Mouse (Mus musculus) lung, postnatal 10 days (tissue): ENCODE results near the gene Zkscan6.

Experiments
- DNase-seq: peaks from one replicate; pipeline ENCODE4 v3.0.0; 2021

Zkscan6 gene

DNA sequence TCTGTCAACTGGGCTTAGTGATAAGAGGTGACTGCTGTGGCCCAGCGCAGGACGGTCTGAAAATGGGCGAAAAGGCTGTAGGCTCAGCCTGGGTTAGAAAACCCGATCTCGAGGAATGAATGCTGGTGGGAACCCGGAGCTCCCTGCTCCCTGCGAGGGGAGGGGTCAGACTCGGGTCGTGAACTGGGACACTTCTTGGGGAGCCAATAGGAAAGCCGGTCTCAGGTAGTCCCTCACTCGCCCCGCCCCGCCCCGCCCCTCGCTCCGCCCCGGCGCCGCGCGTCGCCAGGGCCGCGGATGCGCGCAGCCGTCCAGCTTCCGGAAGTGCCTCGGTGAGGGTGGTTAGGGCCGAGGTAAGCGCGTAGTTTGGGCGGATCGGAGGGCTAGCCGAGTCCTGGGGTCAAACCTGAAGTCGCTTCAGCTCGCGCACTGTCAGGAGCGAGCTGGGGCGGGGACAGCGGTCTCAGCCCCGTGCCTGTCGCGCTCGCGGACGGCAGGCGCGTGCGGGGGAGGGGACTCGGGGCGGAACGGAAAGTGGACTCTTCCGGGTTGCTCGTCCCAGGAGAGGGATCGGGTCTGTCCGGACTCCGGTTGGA lies at the start of gene Zkscan6:
TSS of gene Zkscan6 (plus strand) at position 267 of the 596 bp plus-strand sequence.
- peak; percentile 93 for DNase-seq

DNA sequence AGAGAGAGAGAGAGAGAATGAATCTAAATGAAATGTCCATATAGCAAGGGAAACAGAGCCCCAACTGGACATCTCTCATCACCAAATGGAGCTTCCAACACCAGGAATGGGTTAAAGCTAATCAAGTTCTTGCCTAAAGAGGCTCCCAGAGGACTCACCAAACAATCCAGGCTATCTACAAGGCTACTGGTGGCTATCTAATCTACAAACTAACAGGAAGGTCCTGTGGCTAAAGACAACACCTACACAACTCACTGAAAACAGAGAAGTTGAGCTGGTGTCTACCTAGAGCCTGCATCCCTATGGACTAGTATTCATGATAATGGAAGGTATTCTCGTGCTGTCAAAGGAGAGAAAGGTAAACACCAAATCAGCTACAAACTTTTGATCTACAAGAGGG lies 47.6 kb upstream of the Zkscan6 start:
- no peak for DNase-seq

DNA sequence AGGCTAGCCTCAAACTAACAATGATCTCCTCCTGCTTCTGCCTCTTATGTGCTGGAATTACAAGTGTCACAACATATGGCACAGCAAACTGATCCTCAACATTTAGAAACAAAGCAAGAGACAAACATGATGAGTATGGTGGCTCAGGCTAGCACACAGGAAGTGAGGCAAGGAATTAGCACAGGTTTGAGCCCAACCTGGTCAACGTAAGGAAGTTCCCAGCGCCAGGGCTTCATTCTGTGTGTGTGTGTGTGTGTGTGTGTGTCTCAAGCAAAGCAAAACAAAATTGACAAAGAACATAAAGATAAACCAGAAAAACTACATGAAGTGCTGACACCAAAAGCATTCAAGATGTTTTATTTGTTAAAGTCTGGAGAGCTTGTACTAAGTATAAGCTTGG lies 46.1 kb upstream of the Zkscan6 start:
- DNase-seq, result no peak

DNA sequence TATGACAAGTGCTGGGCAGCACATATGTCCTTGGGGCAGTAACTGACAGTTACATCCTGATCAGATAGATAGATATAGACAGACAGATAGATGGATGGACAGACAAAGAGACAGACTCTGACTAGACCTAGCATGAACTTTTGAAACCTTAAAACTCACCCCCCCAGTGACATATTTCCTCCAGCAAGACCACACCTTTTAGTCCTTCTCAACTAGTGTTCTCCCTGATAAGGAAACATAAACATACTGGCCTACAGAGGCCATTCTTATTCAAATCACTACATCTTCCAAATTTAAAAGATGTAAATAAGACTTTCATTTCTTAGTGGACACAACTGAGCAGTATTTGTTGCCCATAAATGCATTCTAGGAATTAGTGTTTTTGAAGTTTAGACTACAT lies 38.5 kb upstream of the Zkscan6 start:
- no peak for DNase-seq

DNA sequence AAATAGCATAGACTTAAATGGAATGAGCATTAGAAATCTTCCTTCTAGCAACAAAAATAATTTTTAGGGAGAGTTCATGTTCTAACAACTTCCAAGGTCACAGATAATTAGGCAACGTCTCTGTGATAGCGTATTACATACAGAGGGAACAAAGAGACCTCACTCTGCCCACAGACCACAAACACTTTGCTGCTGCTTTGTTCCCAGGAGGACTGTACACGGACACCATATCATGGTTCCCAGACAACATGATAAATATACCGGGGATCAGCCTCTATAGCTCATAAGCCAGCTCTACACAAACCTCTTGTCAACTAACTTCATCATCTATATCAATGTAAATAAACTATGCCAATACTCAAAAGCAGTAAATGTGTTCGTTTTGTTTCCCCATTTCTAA lies 37.0 kb upstream of the Zkscan6 start:
- no peak for DNase-seq

DNA sequence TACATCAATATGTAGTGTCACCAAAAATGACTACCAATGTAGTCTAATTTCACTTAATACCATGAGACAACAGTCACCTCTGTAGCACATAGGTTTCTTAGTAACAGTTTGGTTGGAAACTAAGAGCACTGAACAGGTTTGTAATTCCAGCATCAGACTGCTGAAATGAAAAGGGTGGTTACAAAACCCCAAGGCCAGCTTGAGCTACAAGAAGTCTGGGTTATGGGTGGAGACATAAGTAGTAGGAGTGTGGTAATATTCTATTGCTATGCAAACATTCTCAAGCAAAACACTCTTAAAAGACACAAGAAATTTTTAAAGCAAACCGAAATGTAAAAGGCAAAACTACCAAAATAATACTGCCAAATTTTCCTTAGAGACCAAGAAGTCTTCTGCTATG lies 35.4 kb upstream of the Zkscan6 start:
- DNase-seq, result no peak

DNA sequence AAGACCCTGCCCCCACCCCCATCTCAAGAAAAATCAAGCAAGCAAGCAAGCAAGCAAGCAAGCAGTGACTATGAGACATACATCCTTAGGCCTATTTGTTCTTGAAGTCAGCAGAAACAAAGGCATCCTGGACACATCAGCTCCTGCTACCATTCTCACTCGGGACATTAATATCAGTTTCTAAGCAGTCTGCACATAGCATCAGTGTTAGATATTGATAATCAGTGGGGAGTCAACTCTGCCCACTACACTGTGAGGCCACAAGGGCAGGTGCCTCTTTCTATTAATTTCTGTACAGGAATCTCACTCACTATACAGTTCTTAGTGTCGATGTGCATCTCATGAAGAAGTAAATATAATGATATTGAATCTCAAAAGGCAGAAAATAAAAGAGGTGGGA lies 33.4 kb upstream of the Zkscan6 start:
- no peak for DNase-seq

DNA sequence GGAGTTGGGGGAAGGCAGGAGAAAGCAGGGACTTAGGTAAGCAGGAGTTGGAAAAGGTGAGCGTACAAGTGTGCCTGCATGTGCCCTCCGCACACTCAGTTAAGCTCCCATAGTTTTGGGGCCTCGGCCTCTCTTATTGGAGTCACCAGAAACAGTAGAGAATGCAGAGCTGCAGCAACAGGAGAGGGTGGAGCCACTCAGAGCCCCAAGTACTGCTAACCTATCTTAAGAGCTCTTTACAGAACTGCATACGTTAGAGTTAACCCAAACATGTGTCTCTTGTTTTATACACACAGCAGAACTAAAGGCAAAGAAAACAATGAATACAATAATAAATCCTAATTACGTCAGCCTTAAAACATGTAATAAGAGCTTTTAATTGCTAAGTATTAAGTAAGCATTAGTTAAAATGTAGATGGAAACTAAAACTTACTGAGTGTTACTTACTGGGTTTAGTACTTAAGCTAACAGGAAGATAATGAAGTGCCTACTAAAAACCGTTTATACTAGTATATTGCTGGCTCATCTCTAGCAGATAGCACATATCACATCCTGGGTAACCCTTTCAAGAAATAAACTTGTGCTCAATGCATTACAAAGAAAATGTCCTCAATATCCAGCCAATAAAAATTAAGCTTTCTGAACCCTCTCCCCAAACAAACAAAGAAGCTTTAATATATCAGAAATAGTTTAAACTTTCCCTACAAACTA lies 32.9 kb upstream of the Zkscan6 start:
- no peak for DNase-seq

DNA sequence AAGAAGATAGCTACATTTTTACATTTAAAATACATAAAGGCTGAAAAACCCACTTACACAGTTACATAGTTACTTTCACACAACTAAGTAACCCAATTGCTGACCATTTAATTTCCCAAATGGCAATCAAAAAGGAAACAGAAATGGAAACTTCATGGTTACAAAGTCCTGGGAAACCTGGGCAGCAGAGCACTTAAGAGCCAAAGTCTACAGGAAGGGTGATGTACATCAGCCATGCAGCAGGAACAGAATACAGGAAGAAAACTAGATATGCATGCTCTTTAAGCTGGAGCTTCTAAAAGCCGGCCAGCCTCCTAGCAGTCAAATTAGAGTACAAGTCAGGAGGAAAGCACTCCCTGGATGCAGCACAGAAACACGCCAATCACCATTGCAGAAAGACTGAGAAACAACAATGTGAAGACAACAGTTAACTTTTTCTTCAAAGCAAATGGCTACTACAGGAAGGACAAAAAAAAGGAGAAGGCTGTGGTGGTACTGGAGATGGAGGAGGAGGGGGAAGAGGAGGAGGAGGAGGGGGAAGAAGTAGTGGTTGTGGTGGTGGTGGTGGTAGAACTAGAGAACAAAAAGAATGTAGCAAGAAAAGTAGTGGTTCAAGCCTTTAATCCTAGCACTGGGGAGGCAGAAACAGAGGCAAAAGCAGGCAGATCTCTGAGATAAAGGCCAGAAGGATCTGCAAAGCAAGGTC lies 29.9 kb upstream of the Zkscan6 start:
- DNase-seq, result no peak

DNA sequence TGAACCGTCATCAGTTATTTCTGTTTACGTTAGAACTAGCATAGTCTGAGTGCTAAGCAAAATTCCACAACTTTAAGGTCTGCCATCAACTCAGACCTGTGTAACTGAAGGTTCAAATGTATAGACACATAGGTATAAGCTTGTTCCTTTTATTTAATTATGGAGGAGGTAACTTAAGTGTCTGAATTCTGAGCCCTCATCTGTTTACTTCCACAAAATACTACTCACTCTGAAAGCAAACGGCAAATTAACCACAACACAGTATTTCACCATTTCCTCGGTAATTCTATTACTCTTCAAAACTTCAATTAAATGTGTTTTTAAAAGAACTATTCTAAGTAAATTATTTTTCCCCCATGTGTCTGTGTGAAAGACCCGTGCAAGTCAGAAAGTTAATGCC lies 29.2 kb upstream of the Zkscan6 start:
- no peak for DNase-seq

DNA sequence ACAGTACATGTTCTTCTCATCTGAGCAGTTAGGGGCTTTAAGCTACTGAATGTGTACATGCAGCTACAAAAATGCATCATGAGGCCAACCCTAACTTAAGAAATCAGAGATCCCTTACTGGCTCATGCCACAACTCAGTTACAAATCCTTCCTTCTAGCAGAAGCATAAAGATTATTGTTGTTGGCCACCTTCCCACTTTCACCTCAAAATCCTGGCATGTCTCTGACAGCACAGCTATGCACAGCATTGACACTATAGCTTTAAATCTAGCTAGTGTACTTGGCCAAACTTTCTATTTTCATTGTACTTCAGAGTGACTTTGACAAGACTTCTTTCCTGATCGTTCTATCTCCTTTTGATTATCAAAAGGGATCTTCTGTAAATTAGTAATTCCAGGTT lies 27.9 kb upstream of the Zkscan6 start:
- no peak for DNase-seq

DNA sequence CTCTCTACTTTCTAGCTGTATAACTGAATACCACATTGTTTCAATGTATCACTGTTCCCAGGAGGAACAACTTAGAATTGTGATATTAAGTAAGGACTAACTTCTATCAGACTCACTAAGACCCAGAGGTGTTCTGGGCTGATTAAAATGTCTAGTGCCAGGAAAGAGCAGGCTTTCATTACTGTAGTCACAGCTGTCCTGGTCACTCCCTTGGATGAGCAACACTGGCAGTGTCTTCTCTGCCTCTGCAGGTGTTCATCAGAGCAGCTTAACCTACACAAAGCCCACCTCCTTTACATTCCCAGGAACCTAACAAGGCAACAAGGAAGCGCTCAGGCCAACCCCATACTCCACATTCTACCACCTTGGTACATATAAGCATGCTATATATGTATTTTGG lies 27.4 kb upstream of the Zkscan6 start:
- DNase-seq, result no peak

DNA sequence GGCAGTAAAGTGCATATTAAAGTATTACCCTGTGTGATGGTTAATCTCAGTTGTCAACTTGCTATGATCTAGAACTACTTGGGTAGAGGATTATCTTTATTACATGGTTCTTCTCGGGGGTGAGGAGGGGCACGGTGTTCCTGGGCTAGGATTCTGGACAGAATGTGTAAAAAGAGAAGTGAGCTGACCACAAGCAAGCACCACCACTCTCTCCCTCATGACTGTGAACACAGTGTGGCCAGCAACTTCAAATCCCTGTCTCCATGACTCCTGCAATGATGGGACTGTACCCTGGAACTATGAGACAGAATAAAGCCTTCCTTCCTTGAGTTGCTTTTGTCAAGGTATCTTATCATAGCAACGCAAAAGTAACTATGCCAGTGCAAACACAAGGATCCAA lies 25.4 kb upstream of the Zkscan6 start:
- DNase-seq, result no peak

DNA sequence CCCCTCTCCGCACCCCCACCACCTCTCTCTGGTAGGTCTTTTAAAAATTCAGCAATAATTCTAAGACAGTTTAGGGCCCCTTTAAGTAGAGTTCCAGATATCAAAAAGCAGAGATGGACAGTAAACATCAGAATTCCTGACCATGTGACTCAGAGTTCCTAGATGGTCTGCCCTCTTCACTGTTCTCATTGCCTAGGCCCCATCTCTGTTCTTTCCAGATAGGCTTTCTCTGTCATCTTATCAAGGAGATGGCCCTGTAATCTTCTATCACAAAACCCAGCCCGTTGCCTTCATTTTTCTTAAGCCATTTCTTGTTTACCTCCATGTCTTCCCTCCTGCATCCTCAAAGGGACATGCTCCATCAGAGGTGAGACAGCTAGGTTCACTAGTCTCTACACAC lies 20.8 kb upstream of the Zkscan6 start:
- DNase-seq, result no peak

DNA sequence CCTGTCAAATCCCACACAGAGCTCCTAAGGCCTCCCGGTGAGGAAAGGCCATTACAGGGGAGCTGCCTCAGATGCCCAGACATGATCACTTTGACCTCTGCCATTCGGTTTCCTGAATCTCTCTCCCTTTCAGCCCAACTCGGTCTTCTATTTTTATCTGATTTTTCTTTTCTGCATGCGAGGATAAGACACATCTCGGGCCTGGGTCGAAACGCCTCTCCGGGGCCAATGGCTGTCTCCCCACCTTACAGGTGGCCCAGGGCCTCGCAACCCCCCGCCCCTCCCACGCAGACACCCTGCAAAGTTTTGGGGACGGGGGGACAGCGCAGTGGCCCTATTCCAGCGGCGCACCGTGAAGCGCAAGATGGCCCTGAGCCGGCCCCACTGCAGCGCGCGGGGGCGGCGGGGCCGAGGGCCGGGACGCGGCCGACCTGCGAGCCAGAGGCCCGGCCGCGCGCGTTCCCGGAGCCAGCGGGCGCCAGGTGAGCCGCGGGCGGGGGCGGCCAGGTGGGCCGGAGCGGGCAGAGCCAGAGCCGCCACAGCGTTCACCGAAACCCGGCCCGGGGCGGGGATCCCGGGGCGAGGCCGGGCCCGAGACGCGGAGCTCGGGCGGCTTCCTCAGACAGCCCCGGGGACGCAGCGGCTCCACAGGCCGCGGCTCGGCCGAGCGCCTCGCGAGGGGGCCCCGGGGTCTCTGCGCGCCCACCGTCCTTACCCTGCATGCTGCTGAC lies 19.4 kb upstream of the Zkscan6 start:
- DNase-seq, result no peak

DNA sequence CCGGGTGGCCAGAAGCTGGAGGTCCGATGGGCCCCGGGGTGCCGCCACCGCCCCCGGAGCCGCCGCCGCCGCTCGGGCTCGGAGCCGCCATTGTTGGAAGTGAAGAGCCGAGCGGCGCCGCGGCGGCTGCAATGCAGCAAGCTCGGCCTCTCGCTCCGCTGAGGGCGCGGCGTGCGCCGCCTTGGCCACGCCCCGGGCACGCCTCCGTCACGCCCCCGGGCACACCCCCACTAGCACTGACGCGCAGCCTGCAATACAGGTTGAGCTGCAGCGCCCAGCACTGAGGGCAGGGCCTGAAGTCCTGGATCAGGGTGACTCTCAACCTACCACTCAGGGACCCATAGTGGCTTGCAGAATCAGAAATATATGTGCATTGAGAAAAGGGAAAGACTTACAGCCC lies 18.8 kb upstream of the Zkscan6 start, which contains the start of gene Map2k4:
TSS of gene Map2k4 (minus strand) at position 144 of the 400 bp plus-strand sequence.
- peak; percentile 94 for DNase-seq

DNA sequence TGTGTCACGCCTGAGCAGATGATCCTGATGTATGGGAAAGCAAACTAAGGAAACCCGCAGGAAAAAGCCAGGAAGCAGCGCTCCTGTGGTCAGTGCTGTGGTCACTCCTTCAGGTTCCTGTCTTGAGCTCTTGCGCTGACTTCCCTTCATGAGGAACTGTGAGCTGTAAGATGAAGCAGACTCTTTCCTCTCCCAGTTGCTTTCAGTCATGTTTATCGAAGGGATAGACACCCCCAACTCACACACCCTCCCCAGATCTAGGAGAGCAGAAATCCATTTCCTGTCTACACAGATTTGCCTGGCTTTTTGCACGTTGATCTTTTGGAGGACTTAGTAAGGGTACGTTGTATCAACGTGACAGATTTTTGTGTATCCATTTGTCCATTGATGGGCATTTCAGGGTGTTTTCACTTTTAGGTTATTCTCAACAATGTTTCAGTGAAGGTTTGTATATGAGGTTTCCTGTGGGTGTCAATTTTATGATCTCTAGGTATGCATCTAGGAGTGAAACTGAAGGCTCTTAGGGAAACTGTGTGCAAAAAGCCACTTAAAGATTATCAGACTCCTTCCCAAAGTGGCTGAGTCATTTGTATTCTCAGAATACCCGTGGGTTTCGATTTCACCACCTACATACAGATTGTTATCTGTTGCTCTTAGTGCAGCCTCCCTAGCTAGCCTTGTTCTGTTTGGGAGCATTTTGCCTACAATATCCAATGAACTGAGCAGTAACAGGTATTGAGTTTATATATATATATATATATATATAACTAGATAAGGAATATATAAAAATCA lies 12.4 kb upstream of the Zkscan6 start:
- no peak for DNase-seq

DNA sequence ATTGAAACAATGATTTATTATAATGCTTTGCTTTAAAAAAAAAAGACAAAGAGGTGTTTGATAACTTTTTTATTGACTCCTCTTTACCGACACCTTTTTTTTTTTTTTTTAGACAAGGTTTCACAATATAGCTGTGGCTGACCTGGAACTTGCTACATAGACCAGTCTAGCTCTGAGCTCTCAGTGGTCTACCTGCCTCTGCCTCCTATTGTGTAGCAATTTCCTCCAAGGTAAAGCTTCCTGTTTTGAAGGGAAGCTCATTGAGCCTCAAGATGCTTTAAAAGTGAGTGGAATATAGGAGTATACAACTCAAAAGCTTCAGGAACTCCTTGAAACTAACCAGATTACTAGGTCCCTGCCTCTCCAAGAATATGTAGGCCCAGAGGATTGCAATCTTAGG lies 11.1 kb upstream of the Zkscan6 start:
- DNase-seq, result no peak

DNA sequence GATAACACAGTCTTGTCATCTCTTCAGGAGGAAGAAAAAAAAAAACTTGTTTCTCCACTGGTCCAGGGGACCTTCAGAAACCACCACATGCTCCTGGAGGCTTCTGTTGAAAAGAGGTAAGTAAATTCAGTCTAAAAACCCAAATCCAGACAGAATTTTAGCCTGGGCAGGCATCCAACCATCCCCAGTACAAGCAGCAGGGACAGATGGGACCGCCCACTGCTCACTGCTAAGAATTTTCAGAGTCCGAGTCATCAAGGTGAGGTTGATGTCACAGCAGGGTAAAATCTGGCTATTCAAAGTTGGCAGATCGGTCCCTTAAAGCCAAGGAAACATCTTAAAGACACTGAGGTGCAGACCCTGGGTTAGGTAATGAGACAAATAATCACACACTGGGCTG lies 5.1 kb upstream of the Zkscan6 start:
- DNase-seq, result no peak

DNA sequence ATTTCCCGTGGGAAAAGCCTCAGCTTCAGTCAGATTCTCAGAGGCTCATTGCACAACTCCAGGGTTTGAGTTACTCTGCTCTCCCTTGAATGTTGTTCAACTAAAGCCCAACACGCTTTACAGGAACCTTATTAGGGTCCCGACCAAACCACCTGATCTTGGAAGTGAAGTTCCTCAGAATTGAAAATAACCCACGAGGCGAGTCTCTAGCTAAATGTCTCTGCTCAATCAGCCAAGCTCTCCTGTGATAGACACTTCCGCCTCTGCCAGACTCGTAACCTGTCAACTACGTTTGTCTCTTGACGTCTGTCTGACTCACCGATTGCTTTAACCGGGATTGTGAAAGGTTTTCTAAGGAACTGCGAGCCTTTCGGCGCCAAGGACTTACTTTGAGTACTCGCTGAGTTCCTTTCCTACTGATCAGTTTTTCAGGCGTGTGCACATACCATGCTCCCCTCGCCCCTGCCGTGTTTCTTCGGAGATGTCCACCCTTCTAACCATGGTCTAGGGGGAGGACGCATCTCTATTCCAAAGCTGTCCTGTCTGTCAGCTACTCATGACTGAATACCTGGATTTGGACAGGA lies 562 bp upstream of the Zkscan6 start:
- DNase-seq, result peak; percentile 43

DNA sequence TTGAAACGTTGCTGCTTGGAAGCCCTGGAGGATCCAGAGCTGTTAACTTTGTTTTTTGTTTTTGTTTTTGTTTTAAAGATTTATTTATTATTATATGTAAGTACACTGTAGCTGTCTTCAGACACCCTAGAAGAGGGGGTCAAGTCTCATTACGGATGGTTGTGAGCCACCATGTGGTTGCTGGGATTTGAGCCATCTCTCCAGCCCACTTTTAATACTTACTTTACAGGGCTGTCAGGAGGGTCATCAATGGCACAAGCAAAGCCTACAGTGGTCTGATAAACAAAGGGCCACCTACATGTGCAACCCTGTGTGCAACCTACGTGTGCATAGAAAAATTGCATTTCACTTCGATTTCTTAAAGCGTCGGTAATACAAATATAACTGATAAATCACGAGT lies 626 bp downstream of the Zkscan6 start:
- no peak for DNase-seq

DNA sequence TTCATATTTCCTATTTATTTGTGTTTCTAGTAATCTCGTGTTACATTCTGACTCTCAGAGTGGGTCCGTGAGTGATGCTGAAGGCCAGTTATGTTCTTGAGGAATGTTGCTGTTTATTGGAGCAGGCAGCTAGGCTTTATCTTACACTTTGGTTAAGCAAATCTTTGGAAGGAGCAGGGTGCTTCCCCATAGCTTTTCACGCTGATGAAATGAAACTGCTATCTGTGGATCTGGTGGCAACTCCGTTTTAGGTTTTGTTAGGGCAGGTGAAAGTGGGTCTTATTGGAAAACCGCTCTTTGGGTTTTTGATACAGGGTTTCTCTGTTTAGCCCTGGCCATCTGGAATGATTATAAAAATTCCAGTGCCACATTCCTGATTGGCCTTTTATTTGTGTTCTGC lies 5.1 kb downstream of the Zkscan6 start:
- DNase-seq, result no peak
